Mouse (Mus musculus) brain, embryonic 14.5 days (tissue): Measurements from ENCODE around the gene Bmi1.
A peak's percentile ranks its signal among the peaks of the same experiment; 100 is the strongest.

Experiments used
- CTCF ChIP-seq: fragments of 200-500 bp; IDR thresholded peaks from 2 replicates; pipeline ENCODE4 v1.5.1; 2012; ENCODE audit warnings: inconsistent platforms, mild to moderate bottlenecking, moderate library complexity, borderline replicate concordance; ENCODE audit not compliant: insufficient read depth, insufficient read length; ENCODE audit errors: extremely low read depth
- POLR2A ChIP-seq: fragments of 200-500 bp; IDR thresholded peaks from 2 replicates; pipeline ENCODE4 v1.6.1; 2012; ENCODE audit warnings: mild to moderate bottlenecking, inconsistent platforms, borderline replicate concordance; ENCODE audit not compliant: poor library complexity, insufficient read depth, insufficient read length, severe bottlenecking; ENCODE audit errors: extremely low read depth

DNA sequence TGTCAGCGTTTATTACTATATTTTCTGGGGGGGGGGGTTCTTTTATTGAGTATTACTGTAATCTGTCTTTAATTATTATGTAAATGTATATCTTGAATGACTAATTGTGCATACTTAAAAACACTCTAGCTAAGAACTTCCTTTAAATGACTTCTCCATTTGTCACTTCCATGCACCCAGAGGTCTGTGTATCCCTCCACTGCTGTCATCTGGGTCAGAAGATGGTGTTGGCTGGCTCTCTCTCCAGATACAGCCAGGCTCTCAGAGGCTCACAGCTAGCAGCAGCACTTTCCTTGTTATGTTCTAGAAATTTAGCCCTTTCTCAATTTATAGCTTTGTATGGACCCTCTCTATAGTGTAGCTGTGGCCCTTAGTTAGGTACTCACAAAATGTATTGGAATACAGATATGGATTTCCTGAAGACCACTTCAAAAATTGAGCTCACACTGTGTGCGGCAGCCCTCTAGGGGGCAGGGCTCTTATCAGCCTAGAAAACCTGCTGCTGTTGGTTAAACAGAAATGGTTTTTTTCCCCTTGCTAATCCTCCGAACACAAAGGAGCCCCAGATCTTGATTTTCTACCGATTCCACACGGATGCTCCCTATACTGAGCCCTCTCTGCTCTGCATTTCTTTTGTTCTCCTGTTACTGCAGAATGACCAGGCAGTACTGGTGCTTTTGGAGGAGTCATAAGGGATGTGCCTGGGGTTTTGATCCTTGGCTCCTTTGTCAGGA, 57.7 kb downstream of the Bmi1 start:
- TF ChIP-seq CTCF (peak; percentile 34; the same call in 1 of the 2 replicates), POLR2A (no peak)
